Mouse (Mus musculus) midbrain, embryonic 11.5 days (tissue): Measurements from ENCODE around the gene Itk. TPM values are rescaled to one million over a fixed set of nuclear protein-coding genes. Genes with fewer than 3 reads are reported as not detected.
A peak's percentile ranks its signal among the peaks of the same experiment; 100 is the strongest.

Experiments
- ATAC-seq: fragments of 200-750 bp; cut with Nextera tagmentation; 2 replicates; pipeline ENCODE4 v1.8.0; 2017; ENCODE audit warnings: moderate TSS enrichment, moderate library complexity; ENCODE audit not compliant: low FRiP score
- DNase-seq: peaks from one replicate; pipeline ENCODE4 v3.0.0; 2015; ENCODE audit warnings: low spot score; ENCODE audit errors: missing footprints
- H3K27ac ChIP-seq: fragments of 300-500 bp; sonication (generic); 2 replicates; pipeline ENCODE4 v1.5.1; 2014; ENCODE audit warnings: low read depth, low read length
- H3K27me3 ChIP-seq: fragments of 300-500 bp; sonication (generic); 2 replicates; pipeline ENCODE4 v1.6.1; 2014; ENCODE audit warnings: mild to moderate bottlenecking, low read length, moderate library complexity, mixed read lengths; ENCODE audit not compliant: control insufficient read depth, insufficient read depth
- H3K36me3 ChIP-seq: fragments of 300-500 bp; sonication (generic); 2 replicates; pipeline ENCODE4 v1.6.1; 2014; ENCODE audit warnings: mild to moderate bottlenecking, low read length, moderate library complexity, mixed read lengths; ENCODE audit not compliant: control insufficient read depth, insufficient read depth
- H3K4me1 ChIP-seq: fragments of 300-500 bp; sonication (generic); 2 replicates; pipeline ENCODE4 v1.6.1; 2014; ENCODE audit warnings: low read length; ENCODE audit not compliant: control insufficient read depth, insufficient read depth
- H3K4me2 ChIP-seq: fragments of 300-500 bp; sonication (generic); 2 replicates; pipeline ENCODE4 v1.6.1; 2014; ENCODE audit warnings: mild to moderate bottlenecking, moderate library complexity
- H3K4me3 ChIP-seq: fragments of 300-500 bp; sonication (generic); 2 replicates; pipeline ENCODE4 v1.5.1; 2014; ENCODE audit warnings: low read depth, low read length
- H3K9ac ChIP-seq: fragments of 300-500 bp; sonication (generic); 2 replicates; pipeline ENCODE4 v1.6.1; 2014; ENCODE audit warnings: low read length
- H3K9me3 ChIP-seq: fragments of 300-500 bp; sonication (generic); 2 replicates; pipeline ENCODE4 v1.6.1; 2016; ENCODE audit warnings: low read length; ENCODE audit not compliant: control insufficient read depth
- WGBS: fragments of 180-500 bp; shearing (Covaris S2); extraction: QIAGEN DNeasy Blood & Tissue Kit; methylation state at CpG from one replicate; pipeline ENCODE4 v1.1.7; 2014; 5-methylcytosine and 5-hydroxymethylcytosine counted together
- polyA plus RNA-seq: library from polyadenylated mRNA; unstranded; fragments of >200 nt; fragmentation: Nextera tagmentation; extraction: Ambion mirVana; gene quantifications from 2 replicates; pipeline ENCODE4 v1.2.1, GENCODE M21; 2014

Gene Itk
- polyA plus RNA-seq, 1 experiment from 2014 or later = not detected

GRCm38 (mm10) chr11:46299901-46300300 is 89.4 kb downstream of the Itk start:
- Histone ChIP-seq H3K36me3 (no peaks in the 10 kb centered on the region), H3K27me3 (no peaks in the 10 kb centered on the region; the same call in 1 of the 2 replicates), H3K9ac (no peak overlapping the region), H3K4me1 (no peaks in the 10 kb centered on the region), H3K4me2 (no peak overlapping the region), H3K27ac (no peak overlapping the region), H3K4me3 (no peak overlapping the region), H3K9me3 (no peaks in the 10 kb centered on the region)
- ATAC-seq = no peak
- no peak for DNase-seq
- WGBS = 35% methylated on average over 6 of the region's 6 CpGs

- Histone ChIP-seq H3K9me3 (no peaks in the 10 kb centered on the region), H3K27me3 (no peaks in the 10 kb centered on the region; the same call in 1 of the 2 replicates), H3K27ac (no peak overlapping the region), H3K9ac (no peak overlapping the region), H3K4me3 (no peak overlapping the region), H3K4me1 (no peaks in the 10 kb centered on the region; the same call in 1 of the 2 replicates), H3K36me3 (no peaks in the 10 kb centered on the region), H3K4me2 (no peak overlapping the region)
- no peak for ATAC-seq
- DNase-seq = peak; percentile 70
- 72% methylated on average over 13 of the region's 13 CpGs for WGBS
Measured at GRCm38 (mm10) chr11:46298889-46299785, 90.2 kb downstream of the Itk start.

GRCm38 (mm10) chr11:46294390-46294789 is 94.9 kb downstream of the Itk start:
- Histone ChIP-seq H3K36me3 (no peaks in the 10 kb centered on the region), H3K27me3 (no peaks in the 10 kb centered on the region; the same call in 1 of the 2 replicates), H3K27ac (no peak overlapping the region), H3K4me3 (no peak overlapping the region), H3K4me2 (no peak overlapping the region), H3K9me3 (no peaks in the 10 kb centered on the region), H3K9ac (no peak overlapping the region), H3K4me1 (peaks cover 6% of the 10 kb centered on the region)
- DNase-seq = no peak
- ATAC-seq = no peak
- WGBS = 77% methylated on average over 11 of the region's 11 CpGs

GRCm38 (mm10) chr11:46293491-46293890 is 95.8 kb downstream of the Itk start:
- Histone ChIP-seq H3K9me3 (no peaks in the 10 kb centered on the region), H3K27ac (no peak overlapping the region), H3K4me2 (no peak overlapping the region), H3K27me3 (no peaks in the 10 kb centered on the region), H3K9ac (no peak overlapping the region), H3K36me3 (no peaks in the 10 kb centered on the region), H3K4me3 (no peak overlapping the region), H3K4me1 (peaks cover 6% of the 10 kb centered on the region)
- 88% methylated on average over 5 of the region's 5 CpGs for WGBS
- no peak for DNase-seq
- no peak for ATAC-seq

- peak; percentile 95 for ATAC-seq
- peak; percentile 90 for DNase-seq
- H3K4me3 ChIP-seq = no peak overlapping the region
- no peaks in the 10 kb centered on the region for H3K9me3 ChIP-seq
- 13% methylated on average over 10 of the region's 10 CpGs for WGBS
- H3K27me3 ChIP-seq = no peaks in the 10 kb centered on the region
- H3K4me1 ChIP-seq = peaks cover 6% of the 10 kb centered on the region
- no peak overlapping the region for H3K4me2 ChIP-seq
- H3K9ac ChIP-seq = no peak overlapping the region
- H3K36me3 ChIP-seq = no peaks in the 10 kb centered on the region
- H3K27ac ChIP-seq = no peak overlapping the region
Measured at GRCm38 (mm10) chr11:46290988-46291405, 98.3 kb downstream of the Itk start.

GRCm38 (mm10) chr11:46289561-46289960 is 99.8 kb downstream of the Itk start:
- Histone ChIP-seq H3K4me2 (no peak overlapping the region), H3K27me3 (no peaks in the 10 kb centered on the region), H3K4me1 (peaks cover 6% of the 10 kb centered on the region), H3K27ac (no peak overlapping the region), H3K9me3 (no peaks in the 10 kb centered on the region), H3K4me3 (no peak overlapping the region), H3K36me3 (0 out of 2 replicates have a peak, but pooled peaks cover 2% of the 10 kb centered on the region), H3K9ac (no peak overlapping the region)
- no peak for DNase-seq
- ATAC-seq = no peak
- WGBS = 89% methylated on average over 9 of the region's 9 CpGs

GRCm38 (mm10) chr11:46289022-46289421 is 100.3 kb downstream of the Itk start:
- Histone ChIP-seq H3K9me3 (no peaks in the 10 kb centered on the region), H3K9ac (no peak overlapping the region), H3K27ac (no peak overlapping the region), H3K4me3 (no peak overlapping the region), H3K4me1 (peaks cover 6% of the 10 kb centered on the region), H3K4me2 (no peak overlapping the region), H3K27me3 (no peaks in the 10 kb centered on the region), H3K36me3 (peaks cover 2% of the 10 kb centered on the region; the same call in 1 of the 2 replicates)
- no peak for DNase-seq
- 51% methylated on average over 4 of the region's 4 CpGs for WGBS
- no peak for ATAC-seq

GRCm38 (mm10) chr11:46288091-46288490 is 101.2 kb downstream of the Itk start:
- 89% methylated on average over 5 of the region's 5 CpGs for WGBS
- ATAC-seq (no peak), DNase-seq (no peak)
- H3K4me3 ChIP-seq = no peak overlapping the region
- H3K4me1 ChIP-seq = peaks cover 6% of the 10 kb centered on the region
- H3K4me2 ChIP-seq = no peak overlapping the region
- no peak overlapping the region for H3K27ac ChIP-seq
- H3K36me3 ChIP-seq = peaks cover 2% of the 10 kb centered on the region; the same call in 1 of the 2 replicates
- no peaks in the 10 kb centered on the region for H3K9me3 ChIP-seq
- no peak overlapping the region for H3K9ac ChIP-seq
- no peaks in the 10 kb centered on the region for H3K27me3 ChIP-seq

GRCm38 (mm10) chr11:46286803-46287202 is 102.5 kb downstream of the Itk start:
- H3K9me3 ChIP-seq = no peaks in the 10 kb centered on the region
- H3K27me3 ChIP-seq = no peaks in the 10 kb centered on the region
- DNase-seq = no peak
- H3K27ac ChIP-seq = no peak overlapping the region
- H3K4me1 ChIP-seq = peaks cover 6% of the 10 kb centered on the region
- 78% methylated on average over 6 of the region's 6 CpGs for WGBS
- peaks cover 2% of the 10 kb centered on the region; the same call in 1 of the 2 replicates for H3K36me3 ChIP-seq
- no peak for ATAC-seq
- H3K9ac ChIP-seq = no peak overlapping the region
- no peak overlapping the region for H3K4me2 ChIP-seq
- H3K4me3 ChIP-seq = no peak overlapping the region
